Mouse (Mus musculus): Measurements from ENCODE around the gene Atad3a. TPM values are rescaled to one million over a fixed set of nuclear protein-coding genes. Genes with fewer than 3 reads are reported as not detected.
"Not testable (repeated sequence)": the region's sequence is repeated elsewhere in the genome, so short reads cannot be mapped to it uniquely, and the experiment has no call there.

Atad3a gene
- polyA plus RNA-seq, 1 experiment from 2014 or later: 123 TPM

GRCm38 (mm10) chr4:155790021-155790489 lies 29.2 kb upstream of the Atad3a start, which contains the start of gene Ankrd65:
TSS of gene Ankrd65 (plus strand) at chr4:155790439.
- WGBS: 84% methylated on average over 3 of the region's 3 CpGs
- H3K9ac ChIP-seq (ENCODE audit: low read length): no peak within 1 kb of the TSS
- ATAC-seq (replicated peaks; ENCODE audit: extremely low read depth, insufficient read depth, low FRiP score): no peak

GRCm38 (mm10) chr4:155788833-155789232 lies 27.9 kb upstream of the Atad3a start:
- H3K9ac ChIP-seq (ENCODE audit: low read length); H3K4me3 ChIP-seq (ENCODE audit: low read length); H3K9me3 ChIP-seq (replicated peaks; ENCODE audit: control insufficient read depth, low read length); H3K27ac ChIP-seq (ENCODE audit: low read length); H3K27me3 ChIP-seq (ENCODE audit: control insufficient read depth, insufficient read depth, low read length); H3K36me3 ChIP-seq (ENCODE audit: control insufficient read depth, insufficient read depth); ATAC-seq (replicated peaks; ENCODE audit: extremely low read depth, insufficient read depth, low FRiP score); H3K4me2 ChIP-seq (ENCODE audit: low read depth, low read length): not testable (repeated sequence)
- peaks cover 11% of the 10 kb centered on the region for H3K4me1 ChIP-seq (ENCODE audit: control insufficient read depth, insufficient read depth, low read length)
- WGBS: 78% methylated on average over 4 of the region's 4 CpGs

More at GRCm38 (mm10) chr4:155790021-155790489, 29.2 kb upstream of the Atad3a start, which contains the start of gene Ankrd65:
- no peak within 1 kb of the TSS for H3K4me2 ChIP-seq (ENCODE audit: low read depth, low read length)
- no peak within 1 kb of the TSS for H3K27ac ChIP-seq (ENCODE audit: low read length)
- H3K27me3 ChIP-seq (ENCODE audit: control insufficient read depth, insufficient read depth, low read length): no peaks in the 10 kb centered on the region
- no peaks in the 10 kb centered on the region for H3K9me3 ChIP-seq (replicated peaks; ENCODE audit: control insufficient read depth, low read length)
- H3K36me3 ChIP-seq (ENCODE audit: control insufficient read depth, insufficient read depth): no peaks in the 10 kb centered on the region
- peaks cover 8% of the 10 kb centered on the region for H3K4me1 ChIP-seq (ENCODE audit: control insufficient read depth, insufficient read depth, low read length)
- H3K4me3 ChIP-seq (ENCODE audit: low read length): no peak within 1 kb of the TSS

- H3K9ac ChIP-seq (ENCODE audit: low read length): no peak overlapping the region
- H3K4me1 ChIP-seq (ENCODE audit: control insufficient read depth, insufficient read depth, low read length): peaks cover 16% of the 10 kb centered on the region
- H3K4me2 ChIP-seq (ENCODE audit: low read depth, low read length): no peak overlapping the region
- no peaks in the 10 kb centered on the region for H3K9me3 ChIP-seq (replicated peaks; ENCODE audit: control insufficient read depth, low read length)
- no peak overlapping the region for H3K4me3 ChIP-seq (ENCODE audit: low read length)
- no peak overlapping the region for H3K27ac ChIP-seq (ENCODE audit: low read length)
- no peaks in the 10 kb centered on the region for H3K36me3 ChIP-seq (ENCODE audit: control insufficient read depth, insufficient read depth)
- ATAC-seq (replicated peaks; ENCODE audit: extremely low read depth, insufficient read depth, low FRiP score): no peak
- H3K27me3 ChIP-seq (ENCODE audit: control insufficient read depth, insufficient read depth, low read length): no peaks in the 10 kb centered on the region
- 60% methylated on average over 3 of the region's 3 CpGs for WGBS
These were observed 27.4 kb upstream of the Atad3a start for GRCm38 (mm10) chr4:155788300-155788699.

- no peaks in the 10 kb centered on the region for H3K36me3 ChIP-seq (ENCODE audit: control insufficient read depth, insufficient read depth)
- H3K4me2 ChIP-seq (ENCODE audit: low read depth, low read length): peak within 1 kb of the TSS; percentile 87
- peak within 1 kb of the TSS; percentile 38; the same call in 1 of the 2 replicates for H3K27ac ChIP-seq (ENCODE audit: low read length)
- H3K9ac ChIP-seq (ENCODE audit: low read length): peak within 1 kb of the TSS; percentile 86
- ATAC-seq (replicated peaks; ENCODE audit: extremely low read depth, insufficient read depth, low FRiP score): no peak
- WGBS: 38% methylated on average over 5 of the region's 5 CpGs
- H3K27me3 ChIP-seq (ENCODE audit: control insufficient read depth, insufficient read depth, low read length): no peaks in the 10 kb centered on the region
- H3K4me1 ChIP-seq (ENCODE audit: control insufficient read depth, insufficient read depth, low read length): peaks cover 20% of the 10 kb centered on the region
- peak within 1 kb of the TSS; percentile 69 for H3K4me3 ChIP-seq (ENCODE audit: low read length)
- no peaks in the 10 kb centered on the region for H3K9me3 ChIP-seq (replicated peaks; ENCODE audit: control insufficient read depth, low read length)
These were observed 24.9 kb upstream of the Atad3a start, which contains the start of gene Tmem88b for GRCm38 (mm10) chr4:155785819-155786218. TSS of gene Tmem88b (minus strand) at chr4:155785874.

GRCm38 (mm10) chr4:155785246-155785645 lies 24.4 kb upstream of the Atad3a start:
- no peaks in the 10 kb centered on the region for H3K9me3 ChIP-seq (replicated peaks; ENCODE audit: control insufficient read depth, low read length)
- peak overlapping the region; percentile 37 for H3K4me2 ChIP-seq (ENCODE audit: low read depth, low read length)
- no peaks in the 10 kb centered on the region for H3K36me3 ChIP-seq (ENCODE audit: control insufficient read depth, insufficient read depth)
- WGBS: 57% methylated on average over 10 of the region's 10 CpGs
- H3K4me1 ChIP-seq (ENCODE audit: control insufficient read depth, insufficient read depth, low read length): peaks cover 23% of the 10 kb centered on the region
- H3K27ac ChIP-seq (ENCODE audit: low read length): peak overlapping the region; percentile 38; the same call in 1 of the 2 replicates
- no peaks in the 10 kb centered on the region for H3K27me3 ChIP-seq (ENCODE audit: control insufficient read depth, insufficient read depth, low read length)
- peak overlapping the region; percentile 46; the same call in 1 of the 2 replicates for H3K9ac ChIP-seq (ENCODE audit: low read length)
- no peak for ATAC-seq (replicated peaks; ENCODE audit: extremely low read depth, insufficient read depth, low FRiP score)
- H3K4me3 ChIP-seq (ENCODE audit: low read length): no peak overlapping the region

- Histone ChIP-seq H3K4me2 (ENCODE audit: low read depth, low read length) (peak overlapping the region; percentile 87), H3K36me3 (ENCODE audit: control insufficient read depth, insufficient read depth) (no peaks in the 10 kb centered on the region), H3K4me3 (ENCODE audit: low read length) (peak overlapping the region; percentile 69), H3K27me3 (ENCODE audit: control insufficient read depth, insufficient read depth, low read length) (no peaks in the 10 kb centered on the region), H3K27ac (ENCODE audit: low read length) (peak overlapping the region; percentile 87), H3K9me3 (replicated peaks; ENCODE audit: control insufficient read depth, low read length) (no peaks in the 10 kb centered on the region), H3K9ac (ENCODE audit: low read length) (peak overlapping the region; percentile 86), H3K4me1 (ENCODE audit: control insufficient read depth, insufficient read depth, low read length) (peaks cover 26% of the 10 kb centered on the region)
- ATAC-seq (replicated peaks; ENCODE audit: extremely low read depth, insufficient read depth, low FRiP score): peak; percentile 74
- under 1% methylated on average over 52 of the region's 52 CpGs for WGBS
These were observed 23.3 kb upstream of the Atad3a start for GRCm38 (mm10) chr4:155784081-155784701.

GRCm38 (mm10) chr4:155783486-155784080 lies 22.7 kb upstream of the Atad3a start:
- ATAC-seq (replicated peaks; ENCODE audit: extremely low read depth, insufficient read depth, low FRiP score): peak; percentile 16; the same call in 1 of the 2 replicates
- Histone ChIP-seq H3K4me3 (ENCODE audit: low read length) (peak overlapping the region; percentile 69), H3K9me3 (replicated peaks; ENCODE audit: control insufficient read depth, low read length) (no peaks in the 10 kb centered on the region), H3K4me2 (ENCODE audit: low read depth, low read length) (peak overlapping the region; percentile 87), H3K36me3 (ENCODE audit: control insufficient read depth, insufficient read depth) (no peaks in the 10 kb centered on the region), H3K27ac (ENCODE audit: low read length) (peak overlapping the region; percentile 87), H3K27me3 (ENCODE audit: control insufficient read depth, insufficient read depth, low read length) (no peaks in the 10 kb centered on the region), H3K4me1 (ENCODE audit: control insufficient read depth, insufficient read depth, low read length) (peaks cover 26% of the 10 kb centered on the region), H3K9ac (ENCODE audit: low read length) (peak overlapping the region; percentile 86)
- 32% methylated on average over 16 of the region's 16 CpGs for WGBS

- H3K4me2 ChIP-seq (ENCODE audit: low read depth, low read length): no peak overlapping the region
- 0 out of 2 replicates have a peak, but pooled peaks have one; percentile 16 for ATAC-seq (replicated peaks; ENCODE audit: extremely low read depth, insufficient read depth, low FRiP score)
- no peak overlapping the region for H3K9ac ChIP-seq (ENCODE audit: low read length)
- no peaks in the 10 kb centered on the region for H3K27me3 ChIP-seq (ENCODE audit: control insufficient read depth, insufficient read depth, low read length)
- 17% methylated on average over 6 of the region's 6 CpGs for WGBS
- peaks cover 40% of the 10 kb centered on the region for H3K4me1 ChIP-seq (ENCODE audit: control insufficient read depth, insufficient read depth, low read length)
- H3K27ac ChIP-seq (ENCODE audit: low read length): peak overlapping the region; percentile 33
- H3K9me3 ChIP-seq (replicated peaks; ENCODE audit: control insufficient read depth, low read length): no peaks in the 10 kb centered on the region
- no peaks in the 10 kb centered on the region for H3K36me3 ChIP-seq (ENCODE audit: control insufficient read depth, insufficient read depth)
- H3K4me3 ChIP-seq (ENCODE audit: low read length): no peak overlapping the region
These were observed 20.0 kb upstream of the Atad3a start for GRCm38 (mm10) chr4:155780895-155781294.

GRCm38 (mm10) chr4:155779498-155779897 lies 18.6 kb upstream of the Atad3a start:
- 0 out of 2 replicates have a peak, but pooled peaks cover 2% of the 10 kb centered on the region for H3K27me3 ChIP-seq (ENCODE audit: control insufficient read depth, insufficient read depth, low read length)
- H3K9ac ChIP-seq (ENCODE audit: low read length): no peak overlapping the region
- peaks cover 44% of the 10 kb centered on the region for H3K4me1 ChIP-seq (ENCODE audit: control insufficient read depth, insufficient read depth, low read length)
- H3K36me3 ChIP-seq (ENCODE audit: control insufficient read depth, insufficient read depth): no peaks in the 10 kb centered on the region
- 83% methylated on average over 4 of the region's 4 CpGs for WGBS
- no peak for ATAC-seq (replicated peaks; ENCODE audit: extremely low read depth, insufficient read depth, low FRiP score)
- no peak overlapping the region for H3K4me2 ChIP-seq (ENCODE audit: low read depth, low read length)
- no peaks in the 10 kb centered on the region for H3K9me3 ChIP-seq (replicated peaks; ENCODE audit: control insufficient read depth, low read length)
- no peak overlapping the region for H3K4me3 ChIP-seq (ENCODE audit: low read length)
- H3K27ac ChIP-seq (ENCODE audit: low read length): no peak overlapping the region

Measured in heart, embryonic 16.5 days (tissue).